Mouse (Mus musculus): ENCODE measurements at regions not wholly inside any gene's neighbourhood (a gene's known extent, or its start where the extent isn't known, plus 50 kb on each side); places are given as distances from the start of the nearest gene placed in this dataset.

GRCm38 (mm10) chr3:147041201-147041600 is 189.0 kb downstream of the Ttll7 start:
- H3K4me2 ChIP-seq, result no peak overlapping the region
- H3K4me3 ChIP-seq, result no peak overlapping the region
- no peaks in the 10 kb centered on the region for H3K9me3 ChIP-seq
- no peak overlapping the region for H3K9ac ChIP-seq
- no peak for ATAC-seq (replicated peaks)
- no peaks in the 10 kb centered on the region for H3K27me3 ChIP-seq (replicated peaks)
- no peak overlapping the region for H3K27ac ChIP-seq
- H3K4me1 ChIP-seq, result no peaks in the 10 kb centered on the region
- no peaks in the 10 kb centered on the region for H3K36me3 ChIP-seq (replicated peaks)
- WGBS, result 94% methylated on average over 4 of the region's 4 CpGs

DNA sequence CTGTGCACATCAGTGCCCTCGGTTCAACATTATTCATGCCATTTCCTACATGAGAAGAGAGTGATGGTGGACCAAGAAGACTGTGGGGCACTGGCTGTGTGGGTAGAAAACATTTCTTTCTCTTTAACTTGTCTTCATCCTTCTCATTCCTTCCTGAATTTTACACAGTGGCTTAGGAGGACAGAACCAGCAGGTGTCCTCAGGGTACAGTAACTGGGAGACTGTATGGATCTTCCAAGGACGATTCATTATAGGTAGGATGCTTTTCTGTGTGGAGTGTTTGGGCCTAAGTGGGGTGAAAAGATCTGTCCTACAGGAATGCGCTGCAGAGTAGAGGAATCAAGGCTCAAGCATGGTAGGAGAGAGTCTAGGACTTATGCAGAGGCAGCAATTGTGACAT is 190.7 kb downstream of the Ttll7 start:
- Histone ChIP-seq H3K4me1 (no peaks in the 10 kb centered on the region), H3K27me3 (replicated peaks) (no peaks in the 10 kb centered on the region), H3K9ac (no peak overlapping the region), H3K27ac (no peak overlapping the region), H3K4me3 (no peak overlapping the region), H3K4me2 (no peak overlapping the region), H3K9me3 (no peaks in the 10 kb centered on the region), H3K36me3 (replicated peaks) (no peaks in the 10 kb centered on the region)
- ATAC-seq (replicated peaks), result no peak
- WGBS, result 86% methylated on average over 3 of the region's 3 CpGs

DNA sequence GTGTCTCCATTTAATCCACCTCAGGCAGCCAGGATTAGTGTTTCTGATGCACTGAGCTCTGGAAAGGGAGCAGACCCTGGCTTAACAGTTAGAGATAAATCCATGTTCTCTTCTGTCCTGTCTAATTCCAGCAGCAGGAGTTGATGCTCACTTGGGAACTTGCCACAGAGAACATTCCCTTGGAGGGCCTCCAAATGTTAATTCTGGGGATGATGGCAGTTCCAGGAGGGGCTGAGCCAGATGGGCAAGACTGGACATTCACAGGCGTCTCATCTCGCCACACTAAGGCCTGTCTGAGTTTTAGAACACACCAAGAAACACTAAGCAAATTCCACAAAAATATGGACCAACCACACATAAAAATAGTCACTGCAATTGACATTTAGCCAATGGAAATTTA is 194.5 kb downstream of the Ttll7 start:
- no peak overlapping the region for H3K4me2 ChIP-seq
- H3K27ac ChIP-seq, result no peak overlapping the region
- no peaks in the 10 kb centered on the region for H3K27me3 ChIP-seq (replicated peaks)
- 74% methylated on average over 2 of the region's 2 CpGs for WGBS
- no peak overlapping the region for H3K9ac ChIP-seq
- no peaks in the 10 kb centered on the region for H3K4me1 ChIP-seq
- no peaks in the 10 kb centered on the region for H3K9me3 ChIP-seq
- no peaks in the 10 kb centered on the region for H3K36me3 ChIP-seq (replicated peaks)
- no peak for ATAC-seq (replicated peaks)
- H3K4me3 ChIP-seq, result no peak overlapping the region

GRCm38 (mm10) chr3:147054157-147054838 is 202.1 kb downstream of the Ttll7 start:
- Histone ChIP-seq H3K4me3 (no peak overlapping the region), H3K9me3 (no peaks in the 10 kb centered on the region), H3K27me3 (replicated peaks) (no peaks in the 10 kb centered on the region), H3K4me1 (no peaks in the 10 kb centered on the region), H3K9ac (no peak overlapping the region), H3K36me3 (replicated peaks) (no peaks in the 10 kb centered on the region), H3K4me2 (no peak overlapping the region), H3K27ac (no peak overlapping the region)
- 87% methylated on average over 8 of the region's 8 CpGs for WGBS
- ATAC-seq (replicated peaks), result no peak

GRCm38 (mm10) chr3:147057874-147058273 is 205.7 kb downstream of the Ttll7 start:
- ATAC-seq (replicated peaks), result no peak
- 82% methylated on average over 3 of the region's 3 CpGs for WGBS
- H3K4me1 ChIP-seq, result no peaks in the 10 kb centered on the region

DNA sequence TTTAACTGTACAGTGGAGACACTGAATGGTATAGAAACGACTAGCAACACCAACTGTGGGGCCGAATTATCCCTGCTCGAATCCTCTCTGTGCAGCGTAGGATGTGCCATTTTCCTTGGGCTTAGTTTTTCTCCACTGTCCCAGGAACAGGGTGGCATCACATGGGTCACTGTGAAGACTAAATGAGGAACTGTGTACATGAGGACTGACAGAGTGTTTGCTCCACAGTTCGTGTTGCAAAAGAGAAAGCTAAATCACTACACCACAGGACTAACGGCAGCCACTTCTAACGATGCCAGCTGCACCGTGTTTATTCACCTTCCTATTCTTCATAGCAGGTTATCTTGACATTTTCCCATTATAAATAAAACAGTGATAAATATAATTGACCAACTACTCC is 208.5 kb downstream of the Ttll7 start:
- H3K4me2 ChIP-seq, result no peak overlapping the region
- H3K9me3 ChIP-seq, result no peaks in the 10 kb centered on the region
- WGBS, result 87% methylated on average over 8 of the region's 8 CpGs
- H3K27me3 ChIP-seq (replicated peaks), result no peaks in the 10 kb centered on the region
- no peak for ATAC-seq (replicated peaks)
- no peak overlapping the region for H3K27ac ChIP-seq
- no peaks in the 10 kb centered on the region for H3K4me1 ChIP-seq
- no peak overlapping the region for H3K9ac ChIP-seq
- no peaks in the 10 kb centered on the region for H3K36me3 ChIP-seq (replicated peaks)
- H3K4me3 ChIP-seq, result no peak overlapping the region

More at GRCm38 (mm10) chr3:147057874-147058273, 205.7 kb downstream of the Ttll7 start:
- Histone ChIP-seq H3K9ac (no peak overlapping the region), H3K9me3 (no peaks in the 10 kb centered on the region), H3K27me3 (replicated peaks) (no peaks in the 10 kb centered on the region), H3K27ac (no peak overlapping the region), H3K36me3 (replicated peaks) (no peaks in the 10 kb centered on the region), H3K4me2 (no peak overlapping the region), H3K4me3 (no peak overlapping the region)

DNA sequence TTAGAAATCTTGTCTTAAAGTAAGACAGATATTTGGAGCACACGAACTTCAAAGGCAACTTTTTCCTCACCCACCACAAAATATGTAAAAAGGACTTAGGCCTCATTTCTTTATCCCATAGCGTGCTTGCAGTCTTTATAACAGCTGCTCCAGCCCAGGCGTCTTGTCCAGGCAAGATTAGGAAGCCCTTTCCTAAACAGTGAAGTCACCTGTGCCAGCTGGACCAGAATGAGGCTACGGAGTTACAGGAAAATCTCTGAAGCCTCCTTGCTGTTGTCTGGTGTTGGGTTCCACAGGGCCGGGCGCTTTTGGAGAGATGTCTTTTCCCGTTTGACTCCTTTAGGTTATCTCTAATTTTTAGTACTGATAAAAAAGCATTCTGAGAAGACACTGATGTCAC is 210.3 kb downstream of the Ttll7 start:
- Histone ChIP-seq H3K36me3 (replicated peaks) (no peaks in the 10 kb centered on the region), H3K4me3 (no peak overlapping the region), H3K4me2 (no peak overlapping the region), H3K9me3 (no peaks in the 10 kb centered on the region), H3K9ac (no peak overlapping the region), H3K27ac (no peak overlapping the region), H3K4me1 (no peaks in the 10 kb centered on the region), H3K27me3 (replicated peaks) (no peaks in the 10 kb centered on the region)
- WGBS, result 82% methylated on average over 7 of the region's 7 CpGs
- ATAC-seq (replicated peaks), result no peak

GRCm38 (mm10) chr3:147063578-147064442 is 211.6 kb downstream of the Ttll7 start:
- Histone ChIP-seq H3K36me3 (replicated peaks) (no peaks in the 10 kb centered on the region), H3K27ac (no peak overlapping the region), H3K4me1 (no peaks in the 10 kb centered on the region), H3K4me3 (no peak overlapping the region), H3K9ac (no peak overlapping the region), H3K9me3 (no peaks in the 10 kb centered on the region), H3K4me2 (no peak overlapping the region), H3K27me3 (replicated peaks) (no peaks in the 10 kb centered on the region)
- WGBS, result 70% methylated on average over 16 of the region's 16 CpGs
- ATAC-seq (replicated peaks), result peak; percentile 69

GRCm38 (mm10) chr3:147064443-147064868 is 212.3 kb downstream of the Ttll7 start:
- Histone ChIP-seq H3K4me3 (no peak overlapping the region), H3K27ac (no peak overlapping the region), H3K9ac (no peak overlapping the region), H3K4me2 (no peak overlapping the region), H3K9me3 (no peaks in the 10 kb centered on the region), H3K4me1 (no peaks in the 10 kb centered on the region), H3K27me3 (replicated peaks) (no peaks in the 10 kb centered on the region), H3K36me3 (replicated peaks) (no peaks in the 10 kb centered on the region)
- WGBS, result 59% methylated on average over 3 of the region's 3 CpGs
- no peak for ATAC-seq (replicated peaks)

DNA sequence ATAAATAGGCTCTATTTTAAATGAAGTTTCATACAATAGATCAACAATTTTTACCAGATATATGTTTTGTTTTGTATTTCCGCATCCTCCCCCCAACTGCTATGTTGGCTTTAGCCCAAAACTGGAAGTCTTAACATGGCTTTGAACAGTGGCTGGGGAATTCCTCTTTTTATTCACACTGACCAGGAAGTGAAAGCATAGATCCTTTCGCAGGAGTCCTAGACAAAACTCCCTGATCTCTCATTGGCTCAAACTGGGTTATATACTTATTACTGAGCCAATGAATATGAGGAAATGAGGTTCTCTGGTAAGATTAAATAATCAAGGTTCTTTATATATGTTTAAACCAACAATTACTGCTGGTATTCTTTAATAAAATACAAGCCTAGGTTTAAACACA is 218.8 kb downstream of the Ttll7 start:
- Histone ChIP-seq H3K9me3 (no peaks in the 10 kb centered on the region), H3K9ac (no peak overlapping the region), H3K4me1 (no peaks in the 10 kb centered on the region), H3K27ac (no peak overlapping the region), H3K27me3 (replicated peaks) (no peaks in the 10 kb centered on the region), H3K4me2 (no peak overlapping the region), H3K36me3 (replicated peaks) (no peaks in the 10 kb centered on the region), H3K4me3 (no peak overlapping the region)
- 90% methylated on average over 2 of the region's 2 CpGs for WGBS
- no peak for ATAC-seq (replicated peaks)

- Histone ChIP-seq H3K4me3 (no peak overlapping the region), H3K27ac (no peak overlapping the region), H3K36me3 (replicated peaks) (no peaks in the 10 kb centered on the region), H3K27me3 (replicated peaks) (no peaks in the 10 kb centered on the region), H3K9ac (no peak overlapping the region), H3K9me3 (no peaks in the 10 kb centered on the region), H3K4me2 (no peak overlapping the region), H3K4me1 (peaks cover 29% of the 10 kb centered on the region)
- WGBS, result 61% methylated on average over 3 of the region's 3 CpGs
- no peak for ATAC-seq (replicated peaks)
Measured at GRCm38 (mm10) chr3:147080197-147080596, 228.0 kb downstream of the Ttll7 start.

- Histone ChIP-seq H3K36me3 (replicated peaks) (no peaks in the 10 kb centered on the region), H3K9ac (no peak overlapping the region), H3K27me3 (replicated peaks) (no peaks in the 10 kb centered on the region), H3K4me2 (no peak overlapping the region), H3K27ac (no peak overlapping the region), H3K4me3 (no peak overlapping the region), H3K9me3 (no peaks in the 10 kb centered on the region), H3K4me1 (peaks cover 34% of the 10 kb centered on the region)
- ATAC-seq (replicated peaks), result no peak
- 70% methylated on average over 4 of the region's 4 CpGs for WGBS
Measured at GRCm38 (mm10) chr3:147080768-147081448, 228.7 kb downstream of the Ttll7 start.
